Mouse (Mus musculus) liver, embryonic 14.5 days (tissue): Measurements from ENCODE around the gene Ctnnbip1.

Source experiments
- CTCF ChIP-seq: IDR thresholded peaks from 2 replicates; pipeline ENCODE4 v1.5.1; 2016; ENCODE audit warnings: antibody characterized with exemption, low read depth, control low read depth
- EP300 ChIP-seq: IDR thresholded peaks from 2 replicates; pipeline ENCODE4 v1.6.1; 2016; ENCODE audit warnings: antibody characterized with exemption, low read depth

GRCm38 (mm10) chr4:149568622-149569021 lies 50.6 kb downstream of the Ctnnbip1 start:
- TF ChIP-seq EP300: no peak
- no peak for TF ChIP-seq CTCF
